Mouse (Mus musculus): ENCODE measurements around the gene Slc34a3. TPM values are rescaled to one million over a fixed set of nuclear protein-coding genes. Genes with fewer than 3 reads are reported as not detected.

The Slc34a3 gene
- not detected for polyA plus RNA-seq (2017; shearing (Covaris generic))

DNA sequence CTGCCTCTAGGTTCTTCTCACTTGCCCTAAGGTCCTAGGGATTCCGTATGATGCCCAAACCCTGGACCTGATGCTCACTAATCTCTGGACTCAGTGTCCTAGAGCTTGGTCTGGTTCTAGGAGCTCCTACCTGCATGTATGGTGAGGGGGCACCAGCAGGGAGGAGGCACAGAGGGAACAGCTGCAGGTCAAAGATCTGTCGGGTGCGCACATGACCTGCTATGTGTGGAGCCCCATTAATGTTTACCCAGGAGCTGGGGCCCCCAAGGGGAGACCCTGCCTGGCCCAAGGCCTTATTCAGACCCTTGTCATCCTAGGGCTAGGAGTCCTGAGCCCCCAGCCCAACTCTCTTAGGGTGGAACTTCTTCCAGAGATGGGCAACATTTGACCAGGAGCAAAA lies at the start of gene Slc34a3:
Gene Slc34a3, minus strand, starts transcription at position 315 of the 400 bp plus-strand sequence.

DNA sequence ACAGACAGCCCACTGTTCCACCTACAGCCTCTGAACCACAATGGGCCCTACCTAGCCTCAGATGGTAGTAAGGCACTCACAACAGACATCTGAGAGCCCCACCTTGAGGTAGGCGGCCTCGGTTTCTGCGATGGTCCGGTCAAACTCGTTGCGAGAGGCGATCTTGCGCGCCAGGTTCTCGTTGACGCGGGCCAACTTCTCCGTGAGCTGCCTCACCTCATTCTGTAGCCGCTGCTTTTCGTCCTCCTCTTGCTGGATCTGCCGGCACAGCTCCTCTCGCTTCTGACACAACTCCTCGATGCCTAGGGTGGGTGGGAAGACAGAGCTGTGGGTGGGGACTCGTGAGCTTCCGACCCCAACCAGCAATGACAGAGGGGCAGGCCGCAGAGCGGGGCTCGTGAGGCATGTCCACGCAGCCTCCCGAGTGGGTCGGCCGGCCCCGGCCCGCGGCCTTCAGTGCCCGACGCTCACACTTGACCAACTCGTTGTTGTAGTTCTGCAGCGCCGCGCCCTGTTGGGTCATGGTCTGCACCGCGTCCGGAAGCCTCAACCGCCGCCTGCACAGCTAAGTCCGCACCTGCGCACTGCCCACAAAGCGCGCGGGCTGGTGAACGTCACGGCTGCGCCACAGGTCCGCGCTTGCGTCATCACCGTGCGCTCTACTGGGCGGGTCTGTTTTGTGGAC lies 37.8 kb upstream of the Slc34a3 start, which contains the start of the genes Ssna1 and Anapc2:
Gene Ssna1, minus strand, starts transcription at position 612 of the 685 bp plus-strand sequence.
Gene Anapc2, plus strand, starts transcription at position 652 of the 685 bp plus-strand sequence.

GRCm38 (mm10) chr2:25262291-25262767 lies 28.2 kb upstream of the Slc34a3 start, which contains the start of gene Tprn:
Tprn (plus strand) TSS chr2:25262618.

GRCm38 (mm10) chr2:25255284-25255779 lies 21.2 kb upstream of the Slc34a3 start, which contains the start of gene Tmem203:
Tmem203 (plus strand) TSS chr2:25255439.

GRCm38 (mm10) chr2:25246183-25247072 lies 12.3 kb upstream of the Slc34a3 start, which contains the start of gene AL732309.1:
AL732309.1 (minus strand) TSS chr2:25246863.

DNA sequence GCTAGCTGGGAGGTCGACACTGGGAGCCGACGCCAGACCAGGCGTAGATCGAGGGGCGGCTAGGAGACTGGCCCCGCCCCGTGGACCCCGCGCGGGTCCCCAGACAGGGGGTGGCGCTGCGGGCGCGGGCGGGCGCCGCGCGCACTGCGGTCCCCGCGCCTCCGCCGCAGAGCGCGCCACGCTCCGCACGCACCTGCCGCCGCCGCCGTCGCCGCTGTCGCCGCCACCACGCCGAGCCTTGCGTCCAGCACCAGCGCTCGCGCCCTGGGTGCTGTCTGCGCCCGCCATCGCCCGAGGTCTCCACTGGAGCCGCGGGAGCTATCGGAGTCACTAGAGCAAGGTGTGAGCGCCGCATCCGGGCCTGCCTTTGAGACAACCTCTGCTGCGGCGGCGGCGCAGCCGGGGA lies 7.9 kb upstream of the Slc34a3 start, which contains the start of the genes Rnf208 and Cysrt1:
Gene Rnf208, plus strand, starts transcription at position 155 of the 406 bp plus-strand sequence.
Gene Cysrt1, minus strand, starts transcription at position 352 of the 406 bp plus-strand sequence.

DNA sequence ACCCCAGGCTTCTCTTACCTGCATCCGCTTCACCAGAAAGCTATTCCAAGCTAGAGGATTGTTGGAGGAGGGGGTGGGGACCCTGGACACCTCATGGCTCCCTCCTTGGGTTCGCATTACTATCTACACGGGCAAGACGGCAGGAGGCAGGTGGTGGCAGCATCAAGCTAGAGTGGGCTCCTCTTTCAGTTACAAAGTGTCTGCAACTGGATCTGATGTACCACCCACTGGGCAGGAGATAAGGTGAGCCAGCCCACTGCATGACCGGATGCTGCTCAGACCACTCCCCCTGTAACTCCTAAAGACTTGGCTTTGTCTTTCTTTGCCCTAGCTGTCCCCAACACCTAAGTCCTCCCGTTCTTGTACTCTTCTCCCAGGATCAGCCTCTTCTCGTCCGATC lies 2.5 kb upstream of the Slc34a3 start, which contains the start of gene Rnf224:
Gene Rnf224, minus strand, starts transcription at position 174 of the 400 bp plus-strand sequence.

DNA sequence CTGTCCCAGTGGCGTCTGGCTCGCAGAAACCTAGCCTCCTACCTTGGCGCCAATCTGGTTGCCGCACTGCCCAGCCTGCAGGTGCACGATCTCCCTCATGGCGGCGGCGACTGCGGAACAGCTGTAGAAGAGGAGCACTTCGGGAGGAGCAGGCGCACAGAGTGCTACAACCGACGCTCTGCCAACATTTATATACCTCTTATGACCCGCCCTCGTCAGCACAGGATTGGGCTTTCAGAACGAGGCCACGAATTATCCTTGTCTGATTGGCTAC lies 9.7 kb downstream of the Slc34a3 start, which contains the start of gene Tubb4b:
Gene Tubb4b, minus strand, starts transcription at position 211 of the 274 bp plus-strand sequence.

GRCm38 (mm10) chr2:25218445-25218844 lies 15.7 kb downstream of the Slc34a3 start, which contains the start of gene Fam166a:
Fam166a (plus strand) TSS chr2:25218745.

GRCm38 (mm10) chr2:25214444-25214843 lies 19.7 kb downstream of the Slc34a3 start, which contains the start of gene Stpg3:
Stpg3 (minus strand) TSS chr2:25214637.

GRCm38 (mm10) chr2:25211121-25211670 lies 23.0 kb downstream of the Slc34a3 start, which contains the start of gene Nelfb:
Nelfb (minus strand) TSS chr2:25211489.

GRCm38 (mm10) chr2:25196172-25196954 lies 37.8 kb downstream of the Slc34a3 start, which contains the start of gene Tor4a:
Tor4a (minus strand) TSS chr2:25196886.

DNA sequence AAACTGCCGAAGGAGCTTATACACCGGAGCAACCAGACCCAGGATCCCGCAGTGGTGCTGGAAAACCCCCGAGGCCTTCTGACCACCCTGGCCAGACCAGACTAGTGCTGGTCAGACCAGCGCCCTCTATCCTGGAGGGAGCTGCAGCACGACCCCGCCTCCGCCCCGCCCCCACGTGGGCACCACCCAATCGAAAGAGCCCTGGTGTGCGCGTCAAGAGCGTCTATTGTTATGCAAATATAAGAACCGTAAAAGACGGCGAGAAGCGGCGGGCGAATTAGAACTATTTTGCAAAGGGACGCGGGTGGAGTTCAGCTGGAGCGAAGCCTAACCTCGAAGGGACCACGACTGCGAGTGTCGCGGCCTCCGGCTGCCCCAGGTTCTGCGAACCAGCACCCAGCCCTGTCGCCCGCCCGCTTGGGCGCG lies 53.7 kb downstream of the Slc34a3 start, which contains the start of gene Nrarp:
Gene Nrarp, plus strand, starts transcription at position 281 of the 426 bp plus-strand sequence.

Other genes starting within 250 kb of the Slc34a3 start
- gene Nsmf, start 180.0 kb downstream of the Slc34a3 start, polyA plus RNA-seq (2017; shearing (Covaris generic)) = 45.0 TPM
- 0.73 TPM for gene Entpd8, start 154.1 kb downstream of the Slc34a3 start, polyA plus RNA-seq (2017; shearing (Covaris generic))
- 18.1 TPM for gene Noxa1, start 139.2 kb downstream of the Slc34a3 start, polyA plus RNA-seq (2017; shearing (Covaris generic))
- gene Nrarp, start 53.6 kb downstream of the Slc34a3 start, polyA plus RNA-seq (2017; shearing (Covaris generic)) = 0.72 TPM
- gene Tor4a, start 37.5 kb downstream of the Slc34a3 start, polyA plus RNA-seq (2017; shearing (Covaris generic)) = 176 TPM
- 202 TPM for gene Nelfb, start 22.9 kb downstream of the Slc34a3 start, polyA plus RNA-seq (2017; shearing (Covaris generic))
- not detected for gene Stpg3, start 19.7 kb downstream of the Slc34a3 start, polyA plus RNA-seq (2017; shearing (Covaris generic))
- gene Fam166a, start 15.6 kb downstream of the Slc34a3 start, polyA plus RNA-seq (2017; shearing (Covaris generic)) = 1.7 TPM
- 214 TPM for gene Tubb4b, start 9.7 kb downstream of the Slc34a3 start, polyA plus RNA-seq (2017; shearing (Covaris generic))
- gene Rnf224, start 2.4 kb upstream of the Slc34a3 start, polyA plus RNA-seq (2017; shearing (Covaris generic)) = not detected
- gene Rnf208, start 7.9 kb upstream of the Slc34a3 start, polyA plus RNA-seq (2017; shearing (Covaris generic)) = not detected
- gene Cysrt1, start 8.1 kb upstream of the Slc34a3 start, polyA plus RNA-seq (2017; shearing (Covaris generic)) = not detected
- 8.7 TPM for gene AL732309.1, start 12.5 kb upstream of the Slc34a3 start, polyA plus RNA-seq (2017; shearing (Covaris generic))
- gene Tmem203, start 21.1 kb upstream of the Slc34a3 start, polyA plus RNA-seq (2017; shearing (Covaris generic)) = 17.5 TPM
- gene Tprn, start 28.3 kb upstream of the Slc34a3 start, polyA plus RNA-seq (2017; shearing (Covaris generic)) = 5.5 TPM
- gene Ssna1, start 38.1 kb upstream of the Slc34a3 start, polyA plus RNA-seq (2017; shearing (Covaris generic)) = 131 TPM
- 120 TPM for gene Anapc2, start 38.1 kb upstream of the Slc34a3 start, polyA plus RNA-seq (2017; shearing (Covaris generic))
- not detected for gene Tmem210, start 53.8 kb upstream of the Slc34a3 start, polyA plus RNA-seq (2017; shearing (Covaris generic))
- gene Lrrc26, start 55.6 kb upstream of the Slc34a3 start, polyA plus RNA-seq (2017; shearing (Covaris generic)) = not detected
- gene Grin1, start 84.8 kb upstream of the Slc34a3 start, polyA plus RNA-seq (2017; shearing (Covaris generic)) = 0.10 TPM
- gene Man1b1, start 98.0 kb upstream of the Slc34a3 start, polyA plus RNA-seq (2017; shearing (Covaris generic)) = 23.8 TPM
- gene Dpp7, start 122.0 kb upstream of the Slc34a3 start, polyA plus RNA-seq (2017; shearing (Covaris generic)) = 28.5 TPM
- 18.3 TPM for gene Uap1l1, start 131.3 kb upstream of the Slc34a3 start, polyA plus RNA-seq (2017; shearing (Covaris generic))
- gene Sapcd2, start 138.0 kb upstream of the Slc34a3 start, polyA plus RNA-seq (2017; shearing (Covaris generic)) = 1.2 TPM
- not detected for gene Entpd2, start 161.5 kb upstream of the Slc34a3 start, polyA plus RNA-seq (2017; shearing (Covaris generic))
- 3.4 TPM for gene Npdc1, start 165.0 kb upstream of the Slc34a3 start, polyA plus RNA-seq (2017; shearing (Covaris generic))
- gene Fut7, start 188.9 kb upstream of the Slc34a3 start, polyA plus RNA-seq (2017; shearing (Covaris generic)) = 10.9 TPM
- 30.7 TPM for gene Abca2, start 194.3 kb upstream of the Slc34a3 start, polyA plus RNA-seq (2017; shearing (Covaris generic))
- gene Clic3, start 222.5 kb upstream of the Slc34a3 start, polyA plus RNA-seq (2017; shearing (Covaris generic)) = 3.9 TPM
- gene Paxx, start 226.7 kb upstream of the Slc34a3 start, polyA plus RNA-seq (2017; shearing (Covaris generic)) = 100 TPM
- gene Ptgds, start 235.7 kb upstream of the Slc34a3 start, polyA plus RNA-seq (2017; shearing (Covaris generic)) = not detected